Mouse (Mus musculus) lung, adult 18-20 months (tissue): ENCODE results near the gene Rrp12.
"Not testable (repeated sequence)": the region's sequence is repeated elsewhere in the genome, so short reads cannot be mapped to it uniquely, and the experiment has no call there.

Experiments
- DNase-seq, 2 experiments: peaks; one replicate each; pipeline ENCODE4 v3.0.0; 2022; ENCODE audit warnings: mixed read lengths in 2 of 2

The Rrp12 gene

GRCm38 (mm10) chr19:41906311-41907078 lies 10.5 kb upstream of the Rrp12 start:
- DNase-seq: no peak

GRCm38 (mm10) chr19:41905246-41905645 lies 9.3 kb upstream of the Rrp12 start:
- no peak for DNase-seq

GRCm38 (mm10) chr19:41902848-41903593 lies 7.0 kb upstream of the Rrp12 start:
- no peak for DNase-seq

GRCm38 (mm10) chr19:41901696-41902095 lies 5.7 kb upstream of the Rrp12 start:
- no peak for DNase-seq

- no peak for DNase-seq
Observed at GRCm38 (mm10) chr19:41900495-41901090, 4.6 kb upstream of the Rrp12 start.

- DNase-seq: peak in 1 of 2 experiments; percentile 23
Observed at GRCm38 (mm10) chr19:41898860-41899259, 2.9 kb upstream of the Rrp12 start.

GRCm38 (mm10) chr19:41896319-41896711 lies 342 bp upstream of the Rrp12 start:
- no peak for DNase-seq

GRCm38 (mm10) chr19:41894959-41895358 lies 1.0 kb downstream of the Rrp12 start:
- no peak for DNase-seq

GRCm38 (mm10) chr19:41888191-41888590 lies 7.8 kb downstream of the Rrp12 start:
- no peak for DNase-seq

GRCm38 (mm10) chr19:41883882-41884281 lies 12.1 kb downstream of the Rrp12 start:
- DNase-seq: no peak

GRCm38 (mm10) chr19:41881842-41882241 lies 14.1 kb downstream of the Rrp12 start:
- DNase-seq: no peak

GRCm38 (mm10) chr19:41874356-41874755 lies 21.6 kb downstream of the Rrp12 start:
- no peak for DNase-seq

- DNase-seq: no peak
Observed at GRCm38 (mm10) chr19:41872285-41872684, 23.7 kb downstream of the Rrp12 start.

GRCm38 (mm10) chr19:41869946-41870345 lies 26.0 kb downstream of the Rrp12 start:
- DNase-seq: not testable (repeated sequence)

- no peak for DNase-seq
Observed at GRCm38 (mm10) chr19:41869296-41869695, 26.7 kb downstream of the Rrp12 start.

- DNase-seq: no peak
Observed at GRCm38 (mm10) chr19:41866707-41867106, 29.3 kb downstream of the Rrp12 start.

GRCm38 (mm10) chr19:41857816-41858310 lies 38.1 kb downstream of the Rrp12 start:
- DNase-seq: no peak

- no peak for DNase-seq
Observed at GRCm38 (mm10) chr19:41857086-41857762, 38.7 kb downstream of the Rrp12 start.

GRCm38 (mm10) chr19:41852423-41852822 lies 43.5 kb downstream of the Rrp12 start:
- no peak for DNase-seq

GRCm38 (mm10) chr19:41850719-41851543 lies 45.0 kb downstream of the Rrp12 start:
- no peak for DNase-seq

- no peak for DNase-seq
Observed at GRCm38 (mm10) chr19:41850021-41850718, 45.8 kb downstream of the Rrp12 start.
